Mouse (Mus musculus) frontal cortex, postnatal 25 days (tissue): Measurements from ENCODE around the gene Tm9sf1.

ENCODE experiments used
- DNase-seq, 2 experiments: peaks; one replicate each; pipeline ENCODE4 v3.0.0; 2022; ENCODE audit warnings: low spot score in 2 of 2

Gene Tm9sf1

GRCm38 (mm10) chr14:55643060-55643907 lies at the start of gene Tm9sf1:
Gene Tm9sf1 (minus strand): TSS chr14:55643806.
- peak; percentile 79 to 81 for DNase-seq

- no peak for DNase-seq
Observed at GRCm38 (mm10) chr14:55689433-55689832, 45.8 kb upstream of the Tm9sf1 start.

GRCm38 (mm10) chr14:55682118-55682493 lies 38.5 kb upstream of the Tm9sf1 start:
- DNase-seq: no peak

- peak; percentile 86 to 94 for DNase-seq
Observed at GRCm38 (mm10) chr14:55681160-55682117, 37.8 kb upstream of the Tm9sf1 start, which contains the start of gene Tinf2. Gene Tinf2 (minus strand): TSS chr14:55681820.

GRCm38 (mm10) chr14:55677615-55678014 lies 34.0 kb upstream of the Tm9sf1 start:
- DNase-seq: no peak

- DNase-seq: no peak
Observed at GRCm38 (mm10) chr14:55672741-55673060, 29.1 kb upstream of the Tm9sf1 start.

GRCm38 (mm10) chr14:55671833-55672740 lies 28.5 kb upstream of the Tm9sf1 start, which contains the start of the genes Gmpr2 and Nedd8:
Gene Gmpr2 (plus strand): TSS chr14:55671941.
Gene Nedd8 (minus strand): TSS chr14:55672124.
- peak; percentile 87 to 90 for DNase-seq

GRCm38 (mm10) chr14:55671486-55671832 lies 27.9 kb upstream of the Tm9sf1 start:
- no peak for DNase-seq

GRCm38 (mm10) chr14:55660636-55661035 lies 17.0 kb upstream of the Tm9sf1 start:
- DNase-seq: no peak

- DNase-seq: peak; percentile 58 to 69
Observed at GRCm38 (mm10) chr14:55659960-55660573, 16.5 kb upstream of the Tm9sf1 start, which contains the start of gene Mdp1. Gene Mdp1 (minus strand): TSS chr14:55660508.

- no peak for DNase-seq
Observed at GRCm38 (mm10) chr14:55658011-55658410, 14.4 kb upstream of the Tm9sf1 start.

- DNase-seq: no peak
Observed at GRCm38 (mm10) chr14:55656935-55657334, 13.3 kb upstream of the Tm9sf1 start.

GRCm38 (mm10) chr14:55651528-55651927 lies 7.9 kb upstream of the Tm9sf1 start:
- no peak for DNase-seq

GRCm38 (mm10) chr14:55649884-55650283 lies 6.3 kb upstream of the Tm9sf1 start, which contains the start of gene Tssk4:
Gene Tssk4 (plus strand): TSS chr14:55650184.
- DNase-seq: no peak

GRCm38 (mm10) chr14:55644261-55644888 lies 769 bp upstream of the Tm9sf1 start:
- no peak for DNase-seq

GRCm38 (mm10) chr14:55642679-55643059 lies 937 bp downstream of the Tm9sf1 start:
- DNase-seq: no peak

GRCm38 (mm10) chr14:55641291-55641690 lies 2.3 kb downstream of the Tm9sf1 start:
- DNase-seq: no peak

GRCm38 (mm10) chr14:55640816-55641215 lies 2.8 kb downstream of the Tm9sf1 start:
- no peak for DNase-seq

GRCm38 (mm10) chr14:55637795-55638194 lies 5.8 kb downstream of the Tm9sf1 start, which contains the start of gene Gm49378:
Gene Gm49378 (minus strand): TSS chr14:55637895.
- DNase-seq: no peak

- peak; percentile 64 to 79 for DNase-seq
Observed at GRCm38 (mm10) chr14:55635523-55636007, 8.0 kb downstream of the Tm9sf1 start, which contains the start of gene Ipo4. Gene Ipo4 (minus strand): TSS chr14:55635957.
